17 mouse cellular contexts compared by ENCODE assay signal in genomic region chr1:153489540-153489939, GRCm38 (mm10). TPM values are rescaled to one million over a fixed set of nuclear protein-coding genes. Genes with fewer than 3 reads are reported as not detected.
DNase-seq lines count a peak whose midpoint lies in the region; ATAC-seq and TF ChIP-seq lines count a peak whose summit lies in the region.
"Had no signal": no experiment of that assay in that cellular context is flagged by ENCODE, and none has a peak within 500 bp of the region (broad histone marks: within the 10 kb centered on the region; RNA-seq: fewer than 3 reads in every experiment).

No protein-coding gene starts in this region.

- H3K9ac ChIP-seq in liver, postnatal 0 days (replicated peaks): no peak overlapping the region
- H3K9ac ChIP-seq in ES-Bruce4 (ENCODE audit: low read depth, poor library complexity, severe bottlenecking) (0 out of 2 replicates have a peak overlapping the region, but pooled peaks have one; percentile 7), ES-E14 (ENCODE audit: insufficient read depth, low read depth, low read length, poor library complexity, severe bottlenecking) (no peak overlapping the region; the same call in 1 of the 2 replicates)
- no peak overlapping the region for H3K9ac ChIP-seq in lung, postnatal 0 days (replicated peaks; ENCODE audit: low read depth)
- H3K9ac ChIP-seq: embryonic facial prominence, embryonic 13.5 days; forebrain, embryonic 12.5 days; heart, embryonic 15.5 days; hindbrain, embryonic 14.5 days had no signal

- H3K36me3 ChIP-seq in liver, postnatal 0 days (replicated peaks; ENCODE audit: insufficient read depth, low read length): no peaks in the 10 kb centered on the region
- peaks cover 10% of the 10 kb centered on the region for H3K36me3 ChIP-seq in ES-Bruce4 (ENCODE audit: control insufficient read depth, insufficient read depth, low read length, poor library complexity, severe bottlenecking)
- no peaks in the 10 kb centered on the region; the same call in none of the 2 replicates for H3K36me3 ChIP-seq in ES-E14 (ENCODE audit: control insufficient read depth, insufficient read depth, low read length, poor library complexity, severe bottlenecking)
- no peaks in the 10 kb centered on the region for H3K36me3 ChIP-seq in lung, postnatal 0 days (ENCODE audit: insufficient read depth, low read length)
- H3K36me3 ChIP-seq: embryonic facial prominence, embryonic 13.5 days; forebrain, embryonic 12.5 days; heart, embryonic 10.5 days; heart, embryonic 15.5 days; hindbrain, embryonic 10.5 days had no signal

- H3K27me3 ChIP-seq in liver, postnatal 0 days (ENCODE audit: insufficient read depth, low read length): no peaks in the 10 kb centered on the region
- H3K27me3 ChIP-seq in ES-Bruce4 (ENCODE audit: control insufficient read depth, insufficient read depth, low read length, poor library complexity, severe bottlenecking): no peaks in the 10 kb centered on the region
- no peaks in the 10 kb centered on the region for H3K27me3 ChIP-seq in lung, postnatal 0 days (replicated peaks; ENCODE audit: insufficient read depth, low read length)
- H3K27me3 ChIP-seq: embryonic facial prominence, embryonic 13.5 days; forebrain, embryonic 12.5 days; heart, embryonic 15.5 days had no signal

- no peaks in the 10 kb centered on the region for H3K9me3 ChIP-seq in liver, postnatal 0 days (ENCODE audit: low read length)
- H3K9me3 ChIP-seq in ES-Bruce4 (replicated peaks; ENCODE audit: control insufficient read depth, insufficient read depth, low read length, poor library complexity, severe bottlenecking) (no peaks in the 10 kb centered on the region), ES-E14 (ENCODE audit: control insufficient read depth, insufficient read depth, low read depth, low read length) (no peaks in the 10 kb centered on the region)
- H3K9me3 ChIP-seq in lung, postnatal 0 days (ENCODE audit: low read length): no peaks in the 10 kb centered on the region
- H3K9me3 ChIP-seq: embryonic facial prominence, embryonic 13.5 days; forebrain, embryonic 12.5 days; heart, embryonic 10.5 days; heart, embryonic 15.5 days; hindbrain, embryonic 10.5 days had no signal

- no peak for TF ChIP-seq CTCF in liver, postnatal 0 days (IDR thresholded peaks at IDR 0.05; ENCODE audit: low read depth)
- TF ChIP-seq CTCF in ES-Bruce4 (IDR thresholded peaks at IDR 0.05; ENCODE audit: low read depth, low read length): no peak
- no peak for TF ChIP-seq CTCF in lung, postnatal 0 days (IDR thresholded peaks at IDR 0.05)

- ATAC-seq in liver, postnatal 0 days: no peak
- ATAC-seq in lung, postnatal 0 days: no peak
- ATAC-seq: activated CD4-positive, CD25-positive, alpha-beta regulatory T cell, adult 4 months; forebrain, embryonic 16.5 days; intestine, embryonic 16.5 days had no signal

- no peak for TF ChIP-seq EP300 in liver, postnatal 0 days (IDR thresholded peaks at IDR 0.05; ENCODE audit: low read depth)
- TF ChIP-seq EP300 in ES-Bruce4 (IDR thresholded peaks at IDR 0.05; ENCODE audit: insufficient read depth, low read depth, low read length): no peak
- no peak for TF ChIP-seq EP300 in lung, postnatal 0 days (IDR thresholded peaks at IDR 0.05)

- H3K4me1 ChIP-seq in liver, postnatal 0 days (ENCODE audit: insufficient read depth): peaks cover 15% of the 10 kb centered on the region
- H3K4me1 ChIP-seq in ES-Bruce4 (ENCODE audit: control insufficient read depth, insufficient read depth, low read length) (peaks cover 2% of the 10 kb centered on the region), ES-E14 (ENCODE audit: control insufficient read depth in 2 of 2, insufficient read depth in 2 of 2, low read length in 2 of 2, poor library complexity in 1 of 2) (peaks cover 9 to 18% of the 10 kb centered on the region in 2 experiments; a peak in 3 of 4 replicates)
- peaks cover 4% of the 10 kb centered on the region; the same call in 1 of the 2 replicates for H3K4me1 ChIP-seq in lung, postnatal 0 days (ENCODE audit: insufficient read depth, low read depth, low read length)

- 53% methylated on average over 2 of the region's 2 CpGs for WGBS in liver, postnatal 0 days (ENCODE audit: insufficient replicate concordance)
- 55% methylated on average over 2 of the region's 2 CpGs for WGBS in lung, postnatal 0 days

- DNase-seq in liver, postnatal 0 days: no peak
- DNase-seq in liver: no peak
- no peak for DNase-seq in ES-E14 (ENCODE audit: low read depth, low spot score)
- DNase-seq in induced T-regulatory cell, adult 2 months (ENCODE audit: low read depth): peak; percentile 9
- no peak for DNase-seq in lung, postnatal 0 days (ENCODE audit: low spot score)
- no peak for DNase-seq in retina, postnatal 1 day
- DNase-seq: cerebellum, postnatal 36 days had no signal

- no peak overlapping the region for H3K4me2 ChIP-seq in liver, postnatal 0 days (ENCODE audit: low read depth, low read length)
- no peak overlapping the region for H3K4me2 ChIP-seq in lung, postnatal 0 days (replicated peaks; ENCODE audit: low read depth, low read length)
- H3K4me2 ChIP-seq: embryonic facial prominence, embryonic 13.5 days; forebrain, embryonic 12.5 days; heart, embryonic 15.5 days; hindbrain, embryonic 14.5 days had no signal

- in situ Hi-C loops in ES-E14 (cut with MboI; ENCODE audit: low sequenced_read_pairs in 2 of 2, unreplicated experiment in 2 of 2): no loop called here

- TF ChIP-seq POLR2A in ES-Bruce4 (IDR thresholded peaks at IDR 0.05; ENCODE audit: insufficient read depth, low read length): no peak

- H3K27ac ChIP-seq in liver, postnatal 0 days (ENCODE audit: low read depth): peak overlapping the region; percentile 40; the same call in 1 of the 2 replicates
- H3K27ac ChIP-seq in ES-Bruce4 (ENCODE audit: insufficient read depth, low read length) (no peak overlapping the region), ES-E14 (ENCODE audit: insufficient read depth, low read depth, low read length, poor library complexity, severe bottlenecking) (no peak overlapping the region; the same call in 1 of the 2 replicates)
- no peak overlapping the region for H3K27ac ChIP-seq in lung, postnatal 0 days (ENCODE audit: low read length)
- H3K27ac ChIP-seq: embryonic facial prominence, embryonic 13.5 days; forebrain, embryonic 12.5 days; heart, embryonic 10.5 days; heart, embryonic 15.5 days; hindbrain, embryonic 10.5 days; hindbrain, embryonic 14.5 days had no signal

- no peak overlapping the region for H3K4me3 ChIP-seq in liver, postnatal 0 days (ENCODE audit: low read depth, low read length)
- H3K4me3 ChIP-seq in ES-Bruce4 (ENCODE audit: low read depth, low read length) (no peak overlapping the region), ES-E14 (ENCODE audit: insufficient read depth in 1 of 2, low read depth in 1 of 2, low read length in 2 of 2, poor library complexity in 1 of 2, severe bottlenecking in 1 of 2) (no peak overlapping the region)
- no peak overlapping the region for H3K4me3 ChIP-seq in lung, postnatal 0 days (ENCODE audit: low read depth, low read length)
- H3K4me3 ChIP-seq: embryonic facial prominence, embryonic 13.5 days; forebrain, embryonic 12.5 days; heart, embryonic 10.5 days; heart, embryonic 15.5 days; hindbrain, embryonic 10.5 days had no signal

TF ChIP-seq in ES-E14, 5 proteins besides CTCF, POLR2A, EP300 and RAD21:
- peak; percentile 75 for TF ChIP-seq ZNF384 (IDR thresholded peaks at IDR 0.05; ENCODE audit: low read depth, low read length)
- no peak for TF ChIP-seq HCFC1 (IDR thresholded peaks at IDR 0.05; ENCODE audit: borderline replicate concordance, insufficient read depth, low read length)
- no peak for TF ChIP-seq MAFK (IDR thresholded peaks at IDR 0.05; ENCODE audit: insufficient read depth, low read depth, low read length)
- TF ChIP-seq ZC3H11A (IDR thresholded peaks at IDR 0.05; ENCODE audit: borderline replicate concordance, low read depth, low read length): no peak

RNA-seq across cellular contexts. Expression of gene Dhx9, which starts 2.1 kb away (rescaled TPM):
- 7.7 and 9.9 TPM in 2 replicates for polyA plus RNA-seq in liver, postnatal 0 days (2015; fragmentation: Nextera tagmentation; extraction: Ambion mirVana)
- polyA plus RNA-seq in ES-Bruce4 (2011; ENCODE audit: insufficient read depth, insufficient read length, low read depth, missing spikeins): 257 and 282 TPM in 2 replicates
- 142 and 160 TPM in 2 replicates for total RNA-seq in ES-E14 (2012; rRNA removed)
- 14.0 and 16.3 TPM in 2 replicates for polyA plus RNA-seq in lung, postnatal 0 days (2015; fragmentation: Nextera tagmentation; extraction: Ambion mirVana)

Comparison
In these comparisons a context has a peak if more than half of its experiments do, and no peak if none do; other contexts are left out.
1. RNA of gene Dhx9, which starts 2.1 kb away (polyA plus RNA-seq): 257 to 282 TPM in ES-Bruce4; 14.0 to 16.3 TPM in lung, postnatal 0 days and 7.7 to 9.9 TPM in liver, postnatal 0 days; every median in the first group is over 10 times any median in the second.